ENCODE assay signal across 22 mouse cellular contexts in genomic region chr15:96180036-96180435, GRCm38 (mm10).
"Had no signal": no experiment of that assay in that cellular context is flagged by ENCODE, and none has a peak within 500 bp of the region (broad histone marks: within the 10 kb centered on the region; RNA-seq: fewer than 3 reads in every experiment).

No protein-coding gene starts in this region.

- H3K4me1 ChIP-seq: liver, embryonic 12.5 days; liver, embryonic 15.5 days; lung, embryonic 15.5 days; midbrain, embryonic 10.5 days had no signal

- H3K4me2 ChIP-seq: limb, embryonic 13.5 days; liver, embryonic 12.5 days; liver, embryonic 15.5 days; lung, embryonic 15.5 days; midbrain, embryonic 13.5 days had no signal

- H3K27me3 ChIP-seq: limb, embryonic 13.5 days; liver, embryonic 12.5 days; liver, embryonic 15.5 days; lung, embryonic 15.5 days; midbrain, embryonic 13.5 days had no signal

- DNase-seq: kidney, postnatal 25 days; layer of hippocampus, adult 9-11 months; liver; lung, adult 18-20 months; lung, postnatal 10 days; lung, postnatal 36 days; right cerebral cortex, adult 18-20 months; right cerebral cortex, postnatal 14 days; right cerebral cortex, postnatal 4 days; thymus, adult 18-20 months; thymus, postnatal 36 days had no signal

- H3K36me3 ChIP-seq: limb, embryonic 10.5 days; limb, embryonic 13.5 days; liver, embryonic 12.5 days; liver, embryonic 15.5 days; lung, embryonic 15.5 days; midbrain, embryonic 10.5 days; midbrain, embryonic 13.5 days had no signal

- H3K9me3 ChIP-seq: limb, embryonic 10.5 days; limb, embryonic 13.5 days; liver, embryonic 12.5 days; liver, embryonic 15.5 days; lung, embryonic 15.5 days; midbrain, embryonic 10.5 days; midbrain, embryonic 13.5 days had no signal

- H3K9ac ChIP-seq: limb, embryonic 13.5 days; liver, embryonic 12.5 days; liver, embryonic 15.5 days; lung, embryonic 15.5 days; midbrain, embryonic 13.5 days had no signal

- ATAC-seq: liver, embryonic 12.5 days; midbrain, embryonic 13.5 days; midbrain, embryonic 16.5 days had no signal

- H3K27ac ChIP-seq: kidney, postnatal 0 days; layer of hippocampus, adult 2 months; limb, embryonic 10.5 days; limb, embryonic 13.5 days; liver, embryonic 12.5 days; liver, embryonic 15.5 days; lung, embryonic 15.5 days; midbrain, embryonic 10.5 days; midbrain, embryonic 13.5 days had no signal

- H3K4me3 ChIP-seq: layer of hippocampus, adult 2 months; limb, embryonic 10.5 days; limb, embryonic 13.5 days; liver, embryonic 12.5 days; liver, embryonic 15.5 days; lung, embryonic 15.5 days; megakaryocyte, embryonic 14.5 days; midbrain, embryonic 10.5 days; midbrain, embryonic 13.5 days had no signal
